Mouse (Mus musculus): ENCODE measurements around the gene Slc39a13.
"Not testable (repeated sequence)": the region's sequence is repeated elsewhere in the genome, so short reads cannot be mapped to it uniquely, and the experiment has no call there.

The Slc39a13 gene

DNA sequence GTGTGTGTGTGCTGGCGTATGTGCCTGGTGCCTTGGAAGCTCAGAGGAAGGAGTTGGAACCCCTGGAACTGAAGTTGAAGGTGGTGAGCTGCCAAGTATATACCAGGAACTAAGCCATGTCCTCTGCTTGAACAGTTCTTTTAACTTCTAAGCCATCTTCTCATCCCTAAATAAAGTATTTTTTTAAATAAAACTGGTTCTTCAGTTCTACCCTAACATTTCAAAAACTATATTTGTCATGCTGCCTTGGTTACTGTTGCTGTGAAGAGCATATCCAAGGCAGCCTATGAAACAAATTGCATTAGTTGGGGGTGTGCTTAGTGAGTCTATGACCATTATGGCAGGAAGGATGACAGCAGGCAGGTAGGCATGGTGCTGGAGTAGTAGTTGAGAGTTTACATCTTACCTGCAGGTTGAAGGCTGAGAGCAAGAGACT, 45.1 kb downstream of the Slc39a13 start:
- DNase-seq (ENCODE audit: low spot score): no peak

DNA sequence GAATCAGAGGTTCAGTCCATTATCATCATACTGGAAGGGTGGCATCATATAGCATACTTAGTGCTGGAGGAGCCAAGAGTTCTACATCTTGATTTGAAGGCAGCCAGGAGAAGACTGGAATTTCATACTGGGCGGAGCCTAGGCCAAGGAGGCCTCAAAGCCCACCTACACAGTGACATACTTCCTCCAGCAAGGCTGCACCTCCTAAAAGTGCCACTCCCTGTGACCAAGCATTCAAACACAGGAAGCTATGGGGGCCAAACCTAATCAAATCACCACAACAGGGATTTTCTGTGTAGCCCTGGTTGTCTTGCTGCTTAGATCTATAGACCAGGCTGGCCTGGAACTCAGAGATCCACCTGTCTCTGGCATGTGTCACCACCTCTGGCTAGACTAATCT, 46.3 kb downstream of the Slc39a13 start:
- no peak for DNase-seq (ENCODE audit: low spot score)

- no peak for DNase-seq (ENCODE audit: low spot score)
Measured at GRCm38 (mm10) chr2:91023131-91023530, 47.1 kb downstream of the Slc39a13 start.

GRCm38 (mm10) chr2:91022266-91022665, 48.0 kb downstream of the Slc39a13 start:
- not testable (repeated sequence) for DNase-seq (ENCODE audit: low spot score)

DNA sequence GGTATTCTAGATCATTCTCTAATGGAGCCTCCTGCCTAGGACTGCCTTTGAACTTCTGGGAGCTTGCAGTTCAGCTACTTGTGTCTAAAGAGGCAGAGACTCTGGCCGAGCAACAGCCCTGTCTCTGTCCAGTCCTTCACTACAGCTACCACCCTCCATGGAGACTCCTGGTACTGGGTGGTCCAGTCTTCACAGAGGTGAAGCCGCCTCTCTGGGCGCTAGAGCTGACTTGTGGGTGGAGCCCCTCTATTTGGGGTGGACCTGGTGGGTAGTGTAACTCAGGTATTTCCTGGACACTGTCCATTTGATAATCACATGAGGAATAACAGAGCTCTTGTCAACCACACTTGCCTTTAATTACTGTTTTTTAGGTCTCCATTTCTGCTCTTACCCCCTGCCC, 50.3 kb downstream of the Slc39a13 start:
- no peak for DNase-seq (ENCODE audit: low spot score)

DNA sequence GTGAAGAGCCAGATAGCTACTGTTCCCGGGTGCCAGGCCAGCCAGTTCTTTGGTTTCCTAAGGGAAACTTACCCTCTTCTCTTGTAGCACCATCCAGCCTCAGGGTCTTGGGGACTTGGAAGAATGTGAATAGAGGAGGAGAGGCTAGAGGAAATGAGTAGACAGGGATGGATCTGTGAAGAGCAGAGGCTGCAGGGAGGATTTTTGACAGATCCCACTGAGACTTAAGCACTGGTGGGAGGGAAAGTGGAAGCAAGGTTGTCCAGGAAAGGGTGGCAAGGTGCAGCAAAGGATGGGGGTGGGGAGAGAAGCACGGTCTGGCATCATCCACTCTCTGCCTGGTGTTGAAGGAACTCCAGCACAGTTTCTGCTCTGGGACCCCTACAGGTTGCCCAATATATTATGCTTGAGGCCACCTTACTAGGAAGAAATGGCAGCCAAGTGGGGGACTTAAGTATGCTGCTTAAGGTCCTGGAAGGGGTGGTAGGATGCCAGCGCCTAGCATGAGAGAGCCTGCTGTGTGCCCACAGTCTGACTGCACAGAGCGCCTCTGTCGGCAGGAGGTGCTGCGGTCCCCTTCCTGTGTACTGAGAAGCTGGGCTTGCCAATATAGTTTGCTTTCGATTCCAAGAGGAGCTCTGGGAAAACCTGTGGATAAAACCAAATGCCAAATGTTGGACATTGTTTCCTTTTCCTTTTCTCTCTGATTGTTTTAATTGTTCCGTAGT, 52.0 kb downstream of the Slc39a13 start:
- no peak for DNase-seq (ENCODE audit: low spot score)

GRCm38 (mm10) chr2:91015386-91015785, 54.8 kb downstream of the Slc39a13 start:
- DNase-seq (ENCODE audit: low spot score): no peak

- DNase-seq (ENCODE audit: low spot score): no peak
Measured at GRCm38 (mm10) chr2:91013881-91014280, 56.3 kb downstream of the Slc39a13 start.
